Mouse (Mus musculus) heart, adult 8-10 months (tissue): ENCODE results near the gene Cog4. TPM values are rescaled to one million over a fixed set of nuclear protein-coding genes. Genes with fewer than 3 reads are reported as not detected.
"Not testable (repeated sequence)": the region's sequence is repeated elsewhere in the genome, so short reads cannot be mapped to it uniquely, and the experiment has no call there.

ENCODE experiments used
- DNase-seq: peaks from one replicate; pipeline ENCODE4 v3.0.0; 2022; ENCODE audit warnings: low spot score
- total RNA-seq, 4 experiments: library from RNA; stranded (reverse); gene quantifications; 2 replicates each; pipeline ENCODE4 v1.2.4; 2022

Cog4 gene
- total RNA-seq, 4 experiments from 2014 or later: 63.3 to 69.4 (median 65.2) TPM

DNA sequence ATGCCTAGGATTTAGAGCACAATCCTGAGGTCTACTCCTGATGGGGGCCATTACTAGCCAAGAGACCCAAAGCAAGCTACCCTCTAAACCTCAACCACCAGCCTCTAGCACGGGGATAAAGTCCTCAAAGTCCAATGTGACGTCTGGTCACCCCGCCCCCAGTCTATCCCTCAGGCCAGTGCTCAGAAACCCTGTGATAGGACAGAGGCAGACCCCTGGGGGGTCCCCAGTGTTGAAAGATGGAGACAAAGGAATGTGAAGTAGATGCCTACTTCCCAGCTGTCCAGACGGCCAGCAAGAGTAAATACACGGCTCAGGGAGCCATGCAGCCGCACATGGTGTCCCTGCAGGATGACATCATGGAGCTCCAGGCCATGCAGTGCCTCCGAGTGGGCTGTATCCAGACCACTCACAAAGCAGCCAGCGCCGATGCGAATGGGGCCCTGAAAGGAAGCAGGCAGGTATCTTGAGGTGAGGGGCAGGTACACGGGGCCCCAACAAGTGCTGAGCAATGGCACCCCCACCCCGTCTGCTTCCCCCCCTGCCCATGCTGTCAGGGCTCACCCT lies 43.6 kb downstream of the Cog4 start:
- no peak for DNase-seq

DNA sequence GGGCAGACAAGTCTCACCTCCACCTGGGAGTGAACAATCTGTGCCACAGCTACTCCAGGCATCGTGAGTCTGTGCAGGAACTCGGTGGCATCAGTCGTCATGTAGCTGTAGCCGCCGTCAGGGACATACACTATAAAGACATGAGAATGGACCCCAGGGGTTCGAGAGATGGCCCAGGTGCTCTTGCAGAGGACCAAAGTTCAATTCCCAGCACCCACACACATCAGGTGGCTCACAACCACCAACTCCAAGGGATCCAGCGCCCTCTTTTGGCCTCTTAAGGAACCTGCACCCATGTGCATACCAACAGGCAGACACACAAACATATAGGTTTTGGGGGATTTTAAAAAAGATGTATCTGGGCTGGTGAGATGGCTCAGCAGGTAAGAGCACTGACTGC lies 45.6 kb downstream of the Cog4 start:
- DNase-seq: no peak

DNA sequence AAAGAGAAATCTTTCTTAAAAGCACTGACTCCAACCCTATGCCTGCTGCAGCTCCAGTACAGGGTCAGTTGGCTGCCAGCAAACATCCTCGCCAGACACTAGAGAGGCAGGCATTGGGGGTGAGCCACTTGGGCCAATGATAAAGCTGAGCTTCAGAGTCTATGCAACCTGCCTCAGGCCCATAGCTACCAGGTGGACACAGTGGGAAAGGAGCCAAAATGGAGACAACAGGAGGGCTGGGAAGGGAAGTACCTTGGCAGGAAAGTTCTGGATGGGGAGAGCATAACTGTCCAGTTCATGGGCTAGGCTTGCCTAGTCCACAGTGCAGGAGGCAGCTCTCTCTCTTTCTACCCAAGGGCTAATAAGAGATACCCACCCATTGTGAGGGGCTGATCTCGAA lies 46.5 kb downstream of the Cog4 start:
- DNase-seq: no peak

DNA sequence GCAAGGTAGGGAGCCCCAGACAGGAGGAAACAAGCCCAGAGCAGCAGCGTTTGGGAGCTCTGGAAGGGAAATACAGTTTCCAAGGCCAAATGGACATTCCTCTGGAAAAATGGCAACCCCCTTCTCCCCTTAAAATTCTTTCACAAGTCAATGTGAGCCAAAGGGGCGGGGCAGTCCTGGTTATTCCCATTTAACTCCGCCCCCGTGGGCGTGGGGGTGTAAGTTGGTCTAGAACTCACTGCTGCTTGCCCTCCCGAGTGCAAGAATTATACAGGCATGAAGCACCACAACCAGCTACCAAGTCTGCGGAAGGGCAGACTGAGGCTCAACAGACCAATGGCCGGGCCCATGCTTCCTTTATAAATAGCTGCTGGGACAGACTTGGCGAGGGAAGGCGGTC lies 48.5 kb downstream of the Cog4 start:
- DNase-seq: no peak

DNA sequence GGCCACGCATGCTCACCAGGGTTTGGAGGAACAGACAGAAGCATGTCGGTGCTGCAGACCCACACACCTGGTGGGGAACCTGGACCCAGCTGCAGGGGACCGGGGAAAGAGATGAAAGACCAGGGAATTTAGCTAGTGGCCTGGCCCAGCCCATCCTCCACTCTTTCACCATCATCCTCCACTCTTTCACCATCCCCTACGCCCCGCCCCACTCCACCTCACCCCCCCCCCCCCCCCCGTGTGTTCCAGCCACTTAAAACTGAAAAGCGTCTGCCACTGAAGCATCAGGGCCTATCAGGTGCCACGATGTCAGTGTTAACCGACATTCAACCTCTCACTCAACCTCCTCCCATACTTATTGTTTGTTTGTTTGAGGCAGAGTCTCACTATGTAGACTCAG lies 48.9 kb downstream of the Cog4 start:
- no peak for DNase-seq

DNA sequence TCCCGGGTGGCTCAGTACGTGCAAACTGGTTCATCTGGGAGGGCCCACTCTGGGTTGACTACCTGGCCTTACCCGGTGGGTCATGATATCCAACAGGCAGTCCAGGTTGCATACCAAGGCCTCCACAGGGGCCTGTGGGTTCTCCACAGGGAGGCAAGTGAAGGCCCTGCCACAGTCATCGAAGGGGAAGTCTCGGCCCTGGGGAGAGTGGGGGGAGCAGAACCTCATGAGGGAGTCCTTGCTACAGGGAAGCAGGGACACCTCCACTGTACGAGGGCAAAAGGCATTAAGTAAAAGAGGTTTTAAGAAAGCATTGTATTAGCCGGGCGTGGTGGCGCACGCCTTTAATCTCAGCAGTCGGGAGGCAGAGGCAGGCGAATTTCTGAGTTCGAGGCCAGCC lies 49.4 kb downstream of the Cog4 start:
- no peak for DNase-seq

DNA sequence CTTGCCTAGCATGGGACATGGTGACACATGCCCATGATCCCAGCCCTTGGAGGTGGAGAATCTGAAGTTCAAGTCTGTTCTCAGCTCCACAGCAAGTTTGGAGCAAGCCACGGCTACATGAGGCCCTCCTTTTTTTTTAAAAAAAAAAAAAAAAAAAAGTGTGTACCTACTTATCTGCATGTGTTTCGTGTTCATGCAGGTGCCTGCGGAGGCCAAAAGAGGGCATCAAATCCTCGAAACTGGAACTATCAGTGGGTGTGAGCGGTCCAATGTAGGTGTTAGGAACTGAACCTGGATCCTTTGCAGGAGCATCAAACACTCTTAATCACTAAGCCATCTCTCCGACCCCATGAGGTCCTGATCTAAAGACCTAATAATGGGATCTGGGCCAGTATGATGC lies 51.1 kb downstream of the Cog4 start:
- no peak for DNase-seq

DNA sequence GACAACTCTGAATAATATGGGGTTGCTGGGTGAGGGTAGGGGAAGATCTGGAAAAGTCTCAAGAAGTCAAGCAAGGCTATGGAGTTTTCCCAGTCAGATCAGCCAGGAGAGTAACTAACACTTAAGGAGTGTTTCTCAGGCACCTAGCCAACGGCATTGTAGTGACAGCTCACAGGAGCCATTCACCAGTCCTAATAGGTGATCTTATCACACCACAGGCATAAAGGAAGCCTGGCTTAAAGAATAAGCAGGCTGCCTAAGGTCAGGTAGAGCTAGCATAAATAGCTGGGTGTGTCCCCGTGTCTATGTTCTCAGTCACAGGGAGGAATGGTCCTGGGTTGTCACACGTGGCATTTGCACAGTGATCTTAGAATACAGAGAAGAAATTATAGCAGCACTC lies 54.7 kb downstream of the Cog4 start:
- no peak for DNase-seq

DNA sequence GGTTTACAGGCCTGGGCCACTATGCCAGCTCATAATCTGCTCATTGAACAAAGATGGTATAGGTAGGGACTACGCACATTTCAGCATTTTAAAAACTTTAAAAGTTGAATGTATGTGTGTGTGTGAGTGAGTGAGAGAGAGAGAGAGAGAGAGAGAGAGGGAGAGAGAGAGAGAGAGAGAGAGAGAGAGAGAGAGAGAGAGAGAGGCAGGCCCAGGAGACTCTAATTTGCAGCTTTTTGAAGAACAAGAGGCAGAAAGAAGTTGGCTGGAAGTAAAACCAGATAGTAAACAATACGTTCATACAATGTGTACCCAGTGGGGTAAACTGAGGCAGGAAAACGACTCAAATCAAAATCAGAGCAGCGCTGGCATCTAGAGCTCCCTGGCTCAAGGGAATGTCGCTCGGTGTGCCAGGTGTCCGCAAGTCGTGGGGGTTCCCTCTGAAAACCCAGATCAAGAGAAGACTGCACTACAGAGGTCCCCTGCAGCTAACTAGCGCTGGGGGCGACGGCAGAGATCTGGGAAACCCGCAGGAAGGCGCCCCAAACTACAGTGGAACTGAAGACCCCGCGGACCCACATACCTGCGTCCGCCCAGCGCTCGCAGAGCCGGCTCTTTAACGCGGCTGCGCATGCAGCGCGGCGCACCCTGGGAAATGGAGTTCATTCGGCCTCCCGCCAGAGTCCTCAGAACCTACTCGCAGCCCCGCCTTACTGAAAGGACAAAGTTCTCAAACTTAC lies 55.6 kb downstream of the Cog4 start, which contains the start of gene Fuk:
Gene Fuk (minus strand): TSS at position 650 of the 740 bp plus-strand sequence.
- DNase-seq: peak; percentile 76

DNA sequence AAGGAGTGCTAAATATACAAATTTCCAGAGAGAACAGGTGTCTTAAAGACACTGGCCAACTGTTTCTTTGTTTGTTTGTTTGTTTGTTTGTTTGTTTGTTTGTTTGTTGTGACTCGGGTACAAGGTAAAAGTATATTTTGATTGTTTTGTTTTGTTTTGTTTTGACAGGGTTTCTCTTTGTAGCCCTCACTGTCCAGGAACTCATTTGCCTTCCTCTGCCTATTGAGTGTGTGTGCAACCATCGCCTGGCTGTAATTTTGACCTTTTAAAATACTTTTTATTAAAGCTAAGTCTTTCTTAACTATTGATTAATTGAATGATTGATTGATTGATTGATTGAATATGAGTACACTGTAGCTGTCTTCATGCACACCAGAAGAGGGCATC lies 56.2 kb downstream of the Cog4 start:
- DNase-seq: no peak

DNA sequence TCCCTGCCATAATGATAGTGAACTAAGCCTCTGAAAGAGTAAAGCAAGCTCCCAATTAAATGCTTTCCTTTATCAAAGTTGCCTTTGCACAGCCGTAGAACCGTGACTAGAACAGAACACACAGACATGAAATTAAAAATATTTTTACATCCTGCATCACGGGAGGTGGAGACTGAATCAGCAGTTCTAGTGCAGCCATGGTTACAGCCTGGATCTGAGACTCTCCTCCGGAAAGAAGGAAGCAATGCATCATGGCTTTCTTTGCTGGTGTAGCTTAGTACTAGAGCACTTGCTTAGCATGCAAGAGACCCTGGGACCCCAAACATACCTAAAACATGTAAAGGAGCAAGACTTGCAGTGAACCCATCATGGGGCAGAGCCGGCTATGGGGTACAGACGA lies 59.0 kb downstream of the Cog4 start:
- DNase-seq: no peak

DNA sequence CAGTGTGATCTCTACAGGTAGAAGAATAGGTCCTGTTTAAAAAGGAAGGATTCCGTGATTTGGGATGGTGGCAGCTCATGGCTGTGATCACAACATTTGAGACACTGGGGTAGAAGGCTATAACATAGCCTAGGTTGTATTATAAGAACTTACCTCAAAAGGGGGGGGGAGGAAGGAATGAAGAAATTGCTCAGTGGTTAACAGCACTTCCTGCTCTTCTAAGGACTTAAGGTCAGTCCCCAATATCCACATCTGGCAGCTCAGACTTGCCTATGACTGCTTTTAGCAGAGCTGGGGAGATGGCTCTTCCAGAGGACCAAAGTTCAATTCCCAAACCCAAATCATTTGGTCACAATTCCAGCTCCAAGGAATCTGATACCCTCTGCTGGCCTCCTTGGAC lies 60.3 kb downstream of the Cog4 start:
- no peak for DNase-seq

DNA sequence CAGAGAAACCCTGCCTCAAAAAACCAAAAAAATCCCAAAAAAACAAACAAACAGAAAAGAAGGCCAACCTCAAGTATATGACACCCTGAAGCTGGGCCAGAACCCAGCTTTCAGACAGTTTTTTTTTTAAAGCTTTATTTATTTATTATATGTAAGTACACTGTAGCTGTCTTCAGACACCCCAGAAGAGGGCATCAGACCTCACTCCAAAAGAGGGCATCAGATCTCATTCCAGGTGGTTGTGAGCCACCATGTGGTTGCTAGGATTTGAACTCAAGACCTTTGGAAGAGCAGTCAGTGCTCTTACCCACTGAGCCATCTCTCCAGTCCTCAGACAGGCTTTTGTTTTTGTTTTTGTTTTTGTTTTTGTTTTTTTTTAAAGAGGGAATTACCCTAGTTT lies 63.5 kb downstream of the Cog4 start:
- DNase-seq: not testable (repeated sequence)

DNA sequence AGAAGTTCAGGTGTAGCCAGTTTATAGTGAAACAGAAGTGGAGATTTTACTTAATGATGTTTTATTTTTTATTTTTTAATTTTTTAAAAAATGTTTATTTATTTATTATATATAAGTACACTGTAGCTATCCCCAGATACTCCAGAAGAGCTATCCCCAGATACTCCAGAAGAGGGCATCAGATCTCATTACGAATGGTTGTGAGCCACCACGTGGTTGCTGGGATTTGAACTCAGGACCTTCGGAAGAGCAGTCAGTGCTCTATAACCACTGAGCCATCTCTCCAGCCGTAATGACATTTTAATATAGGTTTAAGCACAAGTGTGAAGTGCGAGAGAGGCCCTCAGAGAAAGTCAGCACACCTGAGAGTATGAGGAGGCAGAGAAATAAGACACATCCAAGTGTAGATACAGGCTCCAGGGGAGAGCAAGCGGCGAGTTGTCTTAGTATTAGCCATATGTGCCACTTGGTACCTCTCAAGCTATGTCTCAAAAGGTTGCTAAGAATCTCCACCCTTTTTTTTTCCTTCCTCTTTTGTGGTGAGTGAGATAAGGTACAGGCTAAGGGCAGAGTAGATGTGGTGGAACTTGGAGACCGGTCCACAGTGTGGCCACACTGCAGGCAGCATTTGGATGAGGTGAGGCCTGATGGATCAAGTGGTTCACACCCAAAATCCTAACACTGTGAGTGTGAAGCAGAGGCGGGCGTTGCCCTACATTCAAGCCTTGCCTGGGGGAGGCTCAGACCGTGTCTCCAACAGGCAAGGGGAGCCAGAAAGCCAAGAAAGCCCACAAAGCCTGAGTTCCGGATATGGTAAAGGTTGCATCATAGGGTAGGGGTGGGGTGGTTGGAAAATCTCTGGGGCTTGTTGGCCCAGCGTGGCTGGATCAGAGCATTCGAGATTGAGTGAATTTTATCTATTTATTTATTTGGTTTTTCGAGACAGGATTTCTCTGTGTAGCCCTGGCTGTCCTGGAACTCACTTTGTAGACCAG lies 65.5 kb downstream of the Cog4 start:
- no peak for DNase-seq

DNA sequence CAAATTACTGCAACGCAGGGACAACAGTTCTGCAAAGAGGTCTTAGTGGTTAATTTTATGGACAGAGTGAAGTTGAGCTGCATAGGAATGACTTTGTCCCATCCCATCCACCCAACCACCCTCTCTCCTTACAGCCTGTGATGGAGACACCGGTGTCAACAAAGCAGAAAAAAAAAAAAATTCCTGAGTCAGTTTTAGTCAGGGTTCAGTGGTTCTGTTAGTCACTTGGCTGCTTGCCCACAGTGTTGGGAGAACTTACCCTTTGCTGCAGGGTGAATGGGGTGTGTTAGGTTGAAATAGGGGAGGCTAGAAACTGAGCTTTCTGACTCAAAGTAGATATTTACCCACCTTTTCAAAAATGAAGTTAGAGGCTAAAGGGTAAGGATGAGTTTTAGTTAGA lies 71.0 kb downstream of the Cog4 start:
- no peak for DNase-seq

DNA sequence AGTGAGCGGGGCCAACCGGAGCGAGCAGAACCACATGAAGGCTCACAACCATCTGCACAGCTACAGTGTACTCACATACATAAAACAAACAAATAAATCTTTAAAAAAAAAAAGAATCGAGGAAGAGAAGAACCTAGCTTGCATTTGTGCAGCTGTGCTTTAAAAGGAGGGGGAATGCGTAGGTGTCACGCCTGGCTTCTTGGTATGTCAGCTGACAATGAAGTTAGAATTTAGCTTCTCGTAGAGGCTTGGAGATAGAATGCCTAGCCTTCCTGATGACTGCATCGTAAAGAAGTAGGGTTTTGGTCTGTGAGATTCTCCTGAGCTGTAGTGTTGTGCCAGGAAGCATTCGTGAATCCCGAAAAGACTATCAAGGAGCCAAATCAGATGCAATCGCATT lies 71.6 kb downstream of the Cog4 start:
- DNase-seq: no peak

DNA sequence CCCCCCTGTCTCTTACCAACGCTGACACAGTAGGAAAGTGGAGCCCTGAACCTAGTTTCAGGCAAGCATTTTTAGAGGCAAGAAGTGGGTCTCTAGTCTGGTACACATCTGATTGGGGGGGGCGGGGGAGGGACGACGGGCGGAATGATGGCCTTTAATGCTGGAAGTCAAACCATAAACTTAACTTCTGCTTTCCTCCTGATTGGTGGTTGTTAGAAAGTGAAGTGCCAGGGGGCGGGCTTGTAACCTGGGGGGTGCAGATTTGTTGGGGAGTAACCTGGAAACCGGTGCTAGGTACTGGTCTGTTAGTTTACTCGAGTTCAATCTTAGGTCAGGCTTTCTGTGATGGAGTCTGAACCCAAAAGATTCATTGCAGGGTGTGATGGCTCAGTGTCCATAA lies 72.1 kb downstream of the Cog4 start:
- DNase-seq: no peak

DNA sequence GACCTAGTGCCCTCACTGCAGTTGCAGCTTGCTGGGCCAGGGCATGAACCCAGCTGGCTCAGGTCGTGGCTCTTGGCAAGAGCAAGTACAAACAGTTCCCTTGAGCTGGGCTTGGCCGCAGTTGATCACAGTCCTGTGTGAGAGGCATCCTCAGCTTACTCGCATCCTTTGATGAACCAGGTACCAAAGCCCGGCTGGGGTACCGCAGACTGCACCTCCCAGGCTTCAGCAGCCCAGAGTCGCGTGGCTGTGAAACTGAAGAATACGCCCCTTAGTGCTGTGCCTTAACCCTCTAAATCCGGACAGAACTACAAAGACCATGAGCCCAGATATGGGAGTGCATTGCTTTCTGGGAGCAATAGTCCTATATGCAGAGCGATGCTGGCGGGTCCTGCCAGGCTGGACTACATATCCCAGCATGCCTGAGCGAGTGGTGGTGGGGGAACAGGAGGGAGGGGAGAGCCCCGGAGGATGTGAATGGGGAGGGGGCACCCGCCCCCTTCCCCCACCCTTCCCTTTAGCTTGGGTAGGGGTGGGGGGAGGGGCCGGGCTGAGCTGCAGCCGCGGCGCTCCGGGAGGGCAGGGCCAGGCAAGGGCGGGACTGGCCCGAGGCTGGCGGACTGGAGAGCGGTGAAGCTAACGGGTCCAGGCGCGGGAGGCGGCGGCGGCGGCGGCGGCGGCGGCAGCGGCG lies 73.1 kb downstream of the Cog4 start, which contains the start of gene St3gal2:
Gene St3gal2 (plus strand): TSS at position 582 of the 691 bp plus-strand sequence.
- DNase-seq: peak; percentile 88

DNA sequence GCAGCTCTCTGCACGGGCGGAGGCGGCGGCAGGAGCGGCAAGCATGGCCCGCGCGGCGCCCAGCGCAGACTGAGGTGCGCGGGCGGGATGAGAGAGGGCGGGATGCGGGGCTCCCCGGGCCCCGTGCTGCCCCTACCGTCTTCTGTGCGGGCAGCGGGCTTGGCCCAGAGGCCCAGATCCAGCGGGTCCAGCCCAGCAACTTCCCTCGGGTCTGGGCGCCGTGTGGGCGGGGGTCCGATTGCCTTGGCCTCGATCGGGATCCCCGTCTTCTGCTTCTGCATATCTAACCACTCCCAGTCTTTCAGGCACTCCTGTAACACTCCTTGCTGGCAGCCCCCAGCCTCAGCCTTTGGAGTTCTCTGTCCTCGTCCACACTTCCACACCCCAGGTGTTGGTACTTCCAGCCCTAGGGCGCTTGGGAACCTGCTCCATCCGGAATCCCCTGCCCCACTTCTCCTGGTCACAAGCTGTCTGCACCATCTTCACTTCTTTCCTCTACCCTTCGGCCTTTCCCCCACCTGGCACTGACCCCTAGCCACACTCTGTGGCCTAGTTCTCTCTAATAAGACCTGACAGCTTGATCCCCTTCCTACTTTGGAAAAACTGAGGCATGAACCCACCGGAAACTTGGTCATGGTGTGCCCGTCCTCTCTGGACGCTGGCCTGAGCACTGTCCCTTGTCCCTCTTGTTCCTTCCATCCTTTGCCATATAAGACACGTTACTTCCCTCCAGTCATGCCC lies 73.8 kb downstream of the Cog4 start:
- no peak for DNase-seq

DNA sequence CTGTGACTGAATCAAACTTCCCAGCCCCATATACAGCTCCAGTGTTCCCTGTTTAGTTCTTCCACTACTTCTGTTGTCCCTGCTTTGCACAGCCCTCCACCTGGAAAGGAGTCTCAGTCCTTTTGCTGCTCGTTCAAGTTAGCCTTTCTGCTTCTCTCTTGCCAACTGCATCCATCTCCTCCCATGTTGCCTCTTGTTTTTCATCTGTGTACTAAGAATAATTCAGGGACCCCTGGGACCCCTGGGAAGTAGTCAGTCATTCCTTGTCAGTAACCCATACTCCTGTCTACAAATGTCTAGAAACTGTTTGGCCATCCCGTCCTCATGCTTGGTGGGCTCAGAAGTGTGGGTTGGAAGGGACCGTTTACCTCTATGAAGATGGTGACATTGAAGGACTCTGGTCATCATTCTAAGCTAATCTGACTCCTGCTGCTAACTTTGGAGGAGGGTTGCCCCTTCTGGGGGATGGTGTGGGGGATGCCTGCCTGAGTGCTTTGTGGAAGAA lies 74.4 kb downstream of the Cog4 start:
- no peak for DNase-seq
